ENCODE assay signal across 9 mouse cellular contexts in the genomic region with DNA sequence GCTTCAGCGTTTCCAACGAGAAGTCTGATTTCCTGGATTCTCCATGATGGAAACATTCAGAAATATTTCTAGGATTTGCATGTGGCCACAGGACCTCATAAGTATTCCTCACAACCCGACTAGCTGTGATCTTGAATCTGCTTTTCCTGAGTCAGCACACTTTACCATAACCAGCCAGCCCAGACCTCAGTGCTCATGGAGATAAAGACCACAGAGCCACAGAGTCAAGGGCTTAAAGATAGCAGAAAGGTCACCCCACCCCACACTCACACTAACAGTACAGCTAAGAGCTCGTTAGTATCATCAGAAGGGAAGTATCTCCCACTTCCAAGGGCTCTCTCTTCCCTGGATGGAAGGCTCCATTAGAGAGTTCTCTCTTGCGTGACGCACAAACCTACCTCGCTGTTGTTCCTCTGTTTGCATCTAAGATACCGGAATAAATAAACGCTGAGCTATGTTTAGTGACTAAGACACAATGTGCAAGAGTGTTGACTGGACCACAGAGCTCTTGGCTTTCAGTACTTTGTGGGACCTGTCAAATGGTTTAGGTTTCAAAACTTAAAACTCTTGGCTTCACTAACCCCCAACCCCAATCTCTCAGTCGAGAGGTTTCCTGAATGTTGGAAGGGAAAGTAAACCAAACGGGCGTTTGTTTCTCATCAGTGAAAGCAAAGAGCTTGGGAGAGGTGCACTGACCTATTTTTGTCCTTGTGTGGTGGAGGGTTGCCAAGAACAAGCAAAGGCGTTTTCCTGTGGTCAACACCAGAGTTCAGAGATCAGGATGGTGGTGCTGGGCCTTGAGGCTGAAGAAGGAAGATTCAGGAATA.
DNase-seq lines count a peak whose midpoint lies in the region; ATAC-seq lines count a peak whose summit lies in the region.
"Had no signal": no experiment of that assay in that cellular context is flagged by ENCODE, and none has a peak within 500 bp of the region (broad histone marks: within the 10 kb centered on the region; RNA-seq: fewer than 3 reads in every experiment).

No protein-coding gene starts in this region.

- ATAC-seq in liver, embryonic 12.5 days = peak; percentile 94
- ATAC-seq in forebrain, embryonic 11.5 days (replicated peaks; ENCODE audit: low FRiP score) = no peak
- ATAC-seq: forebrain, embryonic 14.5 days had no signal

- H3K4me3 ChIP-seq in heart, embryonic 10.5 days = no peak overlapping the region; the same call in 1 of the 2 replicates
- no peak overlapping the region for H3K4me3 ChIP-seq in liver, embryonic 12.5 days
- no peak overlapping the region for H3K4me3 ChIP-seq in forebrain, embryonic 11.5 days (ENCODE audit: low read depth, low read length)

- H3K4me2 ChIP-seq in liver, embryonic 12.5 days = peak overlapping the region; percentile 35
- H3K4me2 ChIP-seq in forebrain, embryonic 11.5 days (ENCODE audit: low read depth, low read length, severe bottlenecking) = no peak overlapping the region

- 52% methylated on average over 13 of the region's 13 CpGs for WGBS in heart, embryonic 10.5 days
- WGBS in liver, embryonic 12.5 days (ENCODE audit: insufficient replicate concordance) = 42% methylated on average over 13 of the region's 13 CpGs
- 84% methylated on average over 13 of the region's 13 CpGs for WGBS in forebrain, embryonic 11.5 days

- no peaks in the 10 kb centered on the region for H3K36me3 ChIP-seq in heart, embryonic 10.5 days
- H3K36me3 ChIP-seq in liver, embryonic 12.5 days = no peaks in the 10 kb centered on the region
- no peaks in the 10 kb centered on the region for H3K36me3 ChIP-seq in forebrain, embryonic 11.5 days (ENCODE audit: control insufficient read depth, insufficient read depth, low read length)

- H3K4me1 ChIP-seq in heart, embryonic 10.5 days = peaks cover 31% of the 10 kb centered on the region
- H3K4me1 ChIP-seq in liver, embryonic 12.5 days = peaks cover 33% of the 10 kb centered on the region
- no peaks in the 10 kb centered on the region for H3K4me1 ChIP-seq in forebrain, embryonic 11.5 days (replicated peaks; ENCODE audit: control insufficient read depth, insufficient read depth, low read length)

- H3K27me3 ChIP-seq in heart, embryonic 10.5 days (ENCODE audit: insufficient read depth, poor library complexity, severe bottlenecking) = peaks cover 3% of the 10 kb centered on the region; the same call in 1 of the 2 replicates
- H3K27me3 ChIP-seq in liver, embryonic 12.5 days (replicated peaks) = peaks cover 16% of the 10 kb centered on the region; the same call in 1 of the 2 replicates
- no peaks in the 10 kb centered on the region for H3K27me3 ChIP-seq in forebrain, embryonic 11.5 days (ENCODE audit: control insufficient read depth, insufficient read depth, low read length)

- peak; percentile 65 for DNase-seq in 3T3-L1 (ENCODE audit: low read depth, low spot score)
- peak; percentile 26 for DNase-seq in MEL-GATA-1-ER (ENCODE audit: extremely low read depth, low read depth)
- DNase-seq in heart, embryonic 10.5 days (ENCODE audit: low spot score) = no peak
- DNase-seq in spleen, postnatal 10 days (ENCODE audit: low spot score in 2 of 2) = no peak
- no peak for DNase-seq in forebrain, embryonic 11.5 days (ENCODE audit: low spot score)
- no peak for DNase-seq in thymus, adult 18-20 months
- no peak for DNase-seq in embryo, embryonic 11 days

- peak overlapping the region; percentile 74 for H3K27ac ChIP-seq in heart, embryonic 10.5 days
- H3K27ac ChIP-seq in liver, embryonic 12.5 days = peak overlapping the region; percentile 33; the same call in 1 of the 2 replicates
- no peak overlapping the region for H3K27ac ChIP-seq in forebrain, embryonic 11.5 days (ENCODE audit: low read depth, low read length)

- H3K9ac ChIP-seq in liver, embryonic 12.5 days = no peak overlapping the region
- H3K9ac ChIP-seq in forebrain, embryonic 11.5 days (ENCODE audit: low read length) = no peak overlapping the region

- no peaks in the 10 kb centered on the region for H3K9me3 ChIP-seq in heart, embryonic 10.5 days
- no peaks in the 10 kb centered on the region for H3K9me3 ChIP-seq in liver, embryonic 12.5 days (replicated peaks)
- H3K9me3 ChIP-seq in forebrain, embryonic 11.5 days (ENCODE audit: control insufficient read depth, low read length) = no peaks in the 10 kb centered on the region

Comparison
In these comparisons a context has a peak if more than half of its experiments do, and no peak if none do; other contexts are left out.
1. DNase-seq: peak in 3T3-L1 (single experiment) and MEL-GATA-1-ER (single experiment); none in heart, embryonic 10.5 days (single experiment), spleen, postnatal 10 days (0 of 2), forebrain, embryonic 11.5 days (single experiment), thymus, adult 18-20 months (0 of 2) and embryo, embryonic 11 days (single experiment).